Mouse (Mus musculus): ENCODE results near the gene Ublcp1. TPM values are rescaled to one million over a fixed set of nuclear protein-coding genes. Genes with fewer than 3 reads are reported as not detected.

Gene Ublcp1
- polyA plus RNA-seq, 1 experiment, result 17.7 TPM

- H3K79me2 ChIP-seq (ENCODE audit: control insufficient read depth, insufficient read depth), result no peaks in the 10 kb centered on the region
- H3K79me3 ChIP-seq (ENCODE audit: low read depth), result no peaks in the 10 kb centered on the region
- no peaks in the 10 kb centered on the region for H3K36me3 ChIP-seq (ENCODE audit: control insufficient read depth, insufficient read depth)
- H3K27me3 ChIP-seq (ENCODE audit: control insufficient read depth, insufficient read depth, insufficient read length), result no peaks in the 10 kb centered on the region
- no peak overlapping the region for H3ac ChIP-seq (ENCODE audit: control insufficient read depth, insufficient read length, low read depth)
- no peak overlapping the region for H3K4me3 ChIP-seq (ENCODE audit: insufficient read depth, poor library complexity, severe bottlenecking)
- TF ChIP-seq FOSL1 (IDR thresholded peaks at IDR 0.05; ENCODE audit: insufficient read depth, low read length, poor library complexity, severe bottlenecking) (no peak), CTCF (IDR thresholded peaks at IDR 0.05; ENCODE audit: control insufficient read depth, insufficient read depth, insufficient read length) (no peak), USF1 (IDR thresholded peaks at IDR 0.05; ENCODE audit: low read depth) (no peak), CEBPB (IDR thresholded peaks at IDR 0.05; ENCODE audit: low read depth) (no peak), MYOG (IDR thresholded peaks at IDR 0.05; ENCODE audit: control insufficient read depth, extremely low read depth, insufficient read length) (no peak), MAX (IDR thresholded peaks at IDR 0.05) (no peak), MYOD1 (IDR thresholded peaks at IDR 0.05; ENCODE audit: control insufficient read depth, insufficient read length, low read depth) (no peak)
Observed at GRCm38 (mm10) chr11:44423955-44424354, 46.3 kb downstream of the Ublcp1 start.

GRCm38 (mm10) chr11:44423261-44423660 is 47.0 kb downstream of the Ublcp1 start:
- Histone ChIP-seq H3K36me3 (ENCODE audit: control insufficient read depth, insufficient read depth) (no peaks in the 10 kb centered on the region), H3K27me3 (ENCODE audit: control insufficient read depth, insufficient read depth, insufficient read length) (peaks cover 2% of the 10 kb centered on the region), H3K79me3 (ENCODE audit: low read depth) (no peaks in the 10 kb centered on the region), H3K79me2 (ENCODE audit: control insufficient read depth, insufficient read depth) (no peaks in the 10 kb centered on the region), H3K4me3 (ENCODE audit: insufficient read depth, poor library complexity, severe bottlenecking) (no peak overlapping the region), H3ac (ENCODE audit: control insufficient read depth, insufficient read length, low read depth) (no peak overlapping the region)
- no peak for TF ChIP-seq MAX (IDR thresholded peaks at IDR 0.05)
- TF ChIP-seq CEBPB (IDR thresholded peaks at IDR 0.05; ENCODE audit: low read depth), result no peak
- no peak for TF ChIP-seq CTCF (IDR thresholded peaks at IDR 0.05; ENCODE audit: control insufficient read depth, insufficient read depth, insufficient read length)
- no peak for TF ChIP-seq MYOD1 (IDR thresholded peaks at IDR 0.05; ENCODE audit: control insufficient read depth, insufficient read length, low read depth)
- TF ChIP-seq MYOG (IDR thresholded peaks at IDR 0.05; ENCODE audit: control insufficient read depth, extremely low read depth, insufficient read length), result no peak
- no peak for TF ChIP-seq USF1 (IDR thresholded peaks at IDR 0.05; ENCODE audit: low read depth)
- no peak for TF ChIP-seq FOSL1 (IDR thresholded peaks at IDR 0.05; ENCODE audit: insufficient read depth, low read length, poor library complexity, severe bottlenecking)

GRCm38 (mm10) chr11:44422337-44423111 is 47.8 kb downstream of the Ublcp1 start:
- Histone ChIP-seq H3ac (ENCODE audit: control insufficient read depth, insufficient read length, low read depth) (no peak overlapping the region), H3K27me3 (ENCODE audit: control insufficient read depth, insufficient read depth, insufficient read length) (peaks cover 4% of the 10 kb centered on the region), H3K36me3 (ENCODE audit: control insufficient read depth, insufficient read depth) (no peaks in the 10 kb centered on the region), H3K4me3 (ENCODE audit: insufficient read depth, poor library complexity, severe bottlenecking) (no peak overlapping the region), H3K79me3 (ENCODE audit: low read depth) (no peaks in the 10 kb centered on the region), H3K79me2 (ENCODE audit: control insufficient read depth, insufficient read depth) (no peaks in the 10 kb centered on the region)
- TF ChIP-seq MAX (IDR thresholded peaks at IDR 0.05), result no peak
- TF ChIP-seq MYOD1 (IDR thresholded peaks at IDR 0.05; ENCODE audit: control insufficient read depth, insufficient read length, low read depth), result no peak
- no peak for TF ChIP-seq MYOG (IDR thresholded peaks at IDR 0.05; ENCODE audit: control insufficient read depth, extremely low read depth, insufficient read length)
- no peak for TF ChIP-seq FOSL1 (IDR thresholded peaks at IDR 0.05; ENCODE audit: insufficient read depth, low read length, poor library complexity, severe bottlenecking)
- no peak for TF ChIP-seq CTCF (IDR thresholded peaks at IDR 0.05; ENCODE audit: control insufficient read depth, insufficient read depth, insufficient read length)
- TF ChIP-seq USF1 (IDR thresholded peaks at IDR 0.05; ENCODE audit: low read depth), result peak; percentile 38
- no peak for TF ChIP-seq CEBPB (IDR thresholded peaks at IDR 0.05; ENCODE audit: low read depth)

GRCm38 (mm10) chr11:44417403-44417802 is 52.9 kb downstream of the Ublcp1 start:
- Histone ChIP-seq H3K79me3 (ENCODE audit: low read depth) (no peaks in the 10 kb centered on the region), H3K36me3 (ENCODE audit: control insufficient read depth, insufficient read depth) (no peaks in the 10 kb centered on the region), H3K27me3 (ENCODE audit: control insufficient read depth, insufficient read depth, insufficient read length) (peaks cover 4% of the 10 kb centered on the region), H3K4me3 (ENCODE audit: insufficient read depth, poor library complexity, severe bottlenecking) (no peak overlapping the region), H3ac (ENCODE audit: control insufficient read depth, insufficient read length, low read depth) (no peak overlapping the region), H3K79me2 (ENCODE audit: control insufficient read depth, insufficient read depth) (no peaks in the 10 kb centered on the region)
- peak; percentile 13 for TF ChIP-seq MYOD1 (IDR thresholded peaks at IDR 0.05; ENCODE audit: control insufficient read depth, insufficient read length, low read depth)
- TF ChIP-seq MYOG (IDR thresholded peaks at IDR 0.05; ENCODE audit: control insufficient read depth, extremely low read depth, insufficient read length), result no peak

- TF ChIP-seq CEBPB (IDR thresholded peaks at IDR 0.05; ENCODE audit: low read depth), result no peak
- TF ChIP-seq USF1 (IDR thresholded peaks at IDR 0.05; ENCODE audit: low read depth), result no peak
- TF ChIP-seq FOSL1 (IDR thresholded peaks at IDR 0.05; ENCODE audit: insufficient read depth, low read length, poor library complexity, severe bottlenecking), result no peak
- TF ChIP-seq MAX (IDR thresholded peaks at IDR 0.05), result no peak
- no peak for TF ChIP-seq MYOD1 (IDR thresholded peaks at IDR 0.05; ENCODE audit: control insufficient read depth, insufficient read length, low read depth)
- TF ChIP-seq CTCF (IDR thresholded peaks at IDR 0.05; ENCODE audit: control insufficient read depth, insufficient read depth, insufficient read length), result no peak
- TF ChIP-seq MYOG (IDR thresholded peaks at IDR 0.05; ENCODE audit: control insufficient read depth, extremely low read depth, insufficient read length), result no peak
- Histone ChIP-seq H3K36me3 (ENCODE audit: control insufficient read depth, insufficient read depth) (no peaks in the 10 kb centered on the region), H3ac (ENCODE audit: control insufficient read depth, insufficient read length, low read depth) (no peak overlapping the region), H3K79me3 (ENCODE audit: low read depth) (no peaks in the 10 kb centered on the region), H3K4me3 (ENCODE audit: insufficient read depth, poor library complexity, severe bottlenecking) (no peak overlapping the region), H3K27me3 (ENCODE audit: control insufficient read depth, insufficient read depth, insufficient read length) (peaks cover 4% of the 10 kb centered on the region), H3K79me2 (ENCODE audit: control insufficient read depth, insufficient read depth) (no peaks in the 10 kb centered on the region)
Observed at GRCm38 (mm10) chr11:44414605-44415004, 55.7 kb downstream of the Ublcp1 start.
